Mouse (Mus musculus) brain, adult 10 weeks (tissue): ENCODE data around the gene Rnf150. TPM values are rescaled to one million over a fixed set of nuclear protein-coding genes. Genes with fewer than 3 reads are reported as not detected.

Experiments
- polyA plus RNA-seq: library from polyadenylated mRNA; stranded (reverse); fragments of 350-450 nt; fragmentation: Illumina TruSeq; extraction: RNeasy Lipid Tissue Mini Kit (QIAGEN cat#74804); gene quantifications from one replicate; pipeline ENCODE4 v1.2.3, GENCODE M21; 2015; ENCODE audit warnings: low read depth, low replicate concordance

Rnf150 gene
- polyA plus RNA-seq = 20.6 TPM

GRCm38 (mm10) chr8:82863041-82863744, at the start of gene Rnf150:
Rnf150 (plus strand) TSS chr8:82863356.

Other genes with a start within 250 kb of the Rnf150 start
- 35.9 TPM for gene Zfp330, start 89.2 kb upstream of the Rnf150 start, polyA plus RNA-seq